Mouse (Mus musculus) kidney, postnatal 0 days (tissue): Measurements from ENCODE around the gene Tsc22d3. TPM values are rescaled to one million over a fixed set of nuclear protein-coding genes. Genes with fewer than 3 reads are reported as not detected.
A peak's percentile ranks its signal among the peaks of the same experiment; 100 is the strongest.

Experiments
- ATAC-seq: fragments of 200-750 bp; cut with Nextera tagmentation; replicated peaks from 2 replicates; pipeline ENCODE4 v1.8.0; 2017; ENCODE audit warnings: low read depth, moderate number of reproducible peaks, moderate TSS enrichment, moderate library complexity; ENCODE audit not compliant: low FRiP score
- DNase-seq: peaks from one replicate; pipeline ENCODE4 v3.0.0-alpha.2; 2016; ENCODE audit warnings: low spot score
- H3K27ac ChIP-seq: fragments of 300-500 bp; sonication (generic); 2 replicates; pipeline ENCODE4 v1.5.1; 2014; ENCODE audit warnings: mild to moderate bottlenecking
- H3K27me3 ChIP-seq: fragments of 300-500 bp; sonication (generic); 2 replicates; pipeline ENCODE4 v1.6.1; 2014; ENCODE audit warnings: low read length, mixed read lengths; ENCODE audit not compliant: insufficient read depth
- H3K36me3 ChIP-seq: fragments of 300-500 bp; sonication (generic); 2 replicates; pipeline ENCODE4 v1.6.1; 2014; ENCODE audit warnings: low read length, mixed read lengths; ENCODE audit not compliant: insufficient read depth
- H3K4me1 ChIP-seq: fragments of 300-500 bp; sonication (generic); replicated peaks from 2 replicates; pipeline ENCODE4 v1.6.1; 2014; ENCODE audit warnings: antibody characterized with exemption, low read length, mixed read lengths; ENCODE audit not compliant: insufficient read depth
- H3K4me2 ChIP-seq: fragments of 300-500 bp; sonication (generic); 2 replicates; pipeline ENCODE4 v1.6.1; 2014; ENCODE audit warnings: mild to moderate bottlenecking, low read length, moderate library complexity, mixed read lengths
- H3K4me3 ChIP-seq: fragments of 300-500 bp; sonication (generic); replicated peaks from 2 replicates; pipeline ENCODE4 v1.5.1; 2014; ENCODE audit warnings: low read depth, low read length
- H3K9ac ChIP-seq: fragments of 300-500 bp; sonication (generic); 2 replicates; pipeline ENCODE4 v1.6.1; 2014; ENCODE audit warnings: low read depth, low read length
- H3K9me3 ChIP-seq: fragments of 300-500 bp; sonication (generic); replicated peaks from 2 replicates; pipeline ENCODE4 v1.6.1; 2016; ENCODE audit warnings: low read length, inconsistent platforms, mixed read lengths
- CTCF ChIP-seq: IDR thresholded peaks from 2 replicates; pipeline ENCODE4 v1.5.1; 2016; ENCODE audit warnings: antibody characterized with exemption, low read depth, mild to moderate bottlenecking, moderate library complexity
- WGBS: fragments of 180-500 bp; shearing (Covaris S2); extraction: QIAGEN DNeasy Blood & Tissue Kit; methylation state at CpG from one replicate; pipeline ENCODE4 v1.1.7; 2014; 5-methylcytosine and 5-hydroxymethylcytosine counted together
- polyA plus RNA-seq: library from polyadenylated mRNA; unstranded; fragments of >200 nt; fragmentation: Nextera tagmentation; extraction: Ambion mirVana; gene quantifications from 2 replicates; pipeline ENCODE4 v1.2.1, GENCODE M21; 2015

Tsc22d3 gene
- polyA plus RNA-seq, 1 experiment from 2014 or later = 88.0 TPM

- WGBS = 59% methylated on average over 1 of the region's 1 CpGs
These were observed 30.9 kb downstream of the Tsc22d3 start for GRCm38 (mm10) chrX:140569595-140569994.

DNA sequence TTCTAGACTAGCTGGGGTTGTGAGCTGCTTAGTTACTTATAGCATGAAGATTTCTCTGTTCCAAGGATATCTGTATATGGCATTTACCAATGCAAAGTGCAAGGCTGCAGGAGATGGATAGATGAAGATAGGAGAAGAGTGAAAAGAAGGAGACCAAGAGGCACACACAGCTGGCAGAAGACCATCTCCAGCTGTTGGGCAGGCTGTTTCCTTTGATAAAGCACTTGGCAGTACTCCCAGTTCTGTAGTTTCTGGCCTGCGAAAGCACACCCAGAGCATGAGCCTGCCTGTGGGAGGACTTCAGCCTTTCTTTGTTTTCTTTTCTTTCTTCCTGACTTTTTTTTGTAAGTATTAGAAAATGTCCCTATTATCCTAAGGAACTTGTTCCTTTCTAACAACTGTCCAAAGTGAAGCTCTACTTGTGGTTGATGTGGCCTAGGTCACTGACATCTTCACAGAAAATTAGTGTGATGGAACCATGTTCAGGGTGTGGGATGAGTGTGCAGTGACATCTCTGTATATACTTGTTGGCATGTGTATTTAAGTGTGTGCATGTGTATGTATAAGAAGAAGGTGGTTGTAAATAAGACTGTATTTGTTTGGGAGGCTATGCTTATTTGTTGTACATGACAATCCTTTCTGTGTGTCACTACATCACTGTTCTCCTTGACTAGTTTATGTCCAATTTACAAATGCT is 32.6 kb downstream of the Tsc22d3 start:
- no peak overlapping the region for H3K4me2 ChIP-seq
- H3K27me3 ChIP-seq = no peaks in the 10 kb centered on the region
- H3K4me1 ChIP-seq = no peaks in the 10 kb centered on the region
- DNase-seq = peak; percentile 33
- H3K9me3 ChIP-seq = no peaks in the 10 kb centered on the region
- 43% methylated on average over 1 of the region's 1 CpGs for WGBS
- H3K27ac ChIP-seq = no peak overlapping the region
- TF ChIP-seq CTCF = no peak
- no peaks in the 10 kb centered on the region for H3K36me3 ChIP-seq
- H3K9ac ChIP-seq = no peak overlapping the region
- no peak overlapping the region for H3K4me3 ChIP-seq
- ATAC-seq = no peak

More at GRCm38 (mm10) chrX:140569595-140569994, 30.9 kb downstream of the Tsc22d3 start:
- no peak for TF ChIP-seq CTCF
- no peak overlapping the region for H3K9ac ChIP-seq
- no peaks in the 10 kb centered on the region for H3K4me1 ChIP-seq
- no peaks in the 10 kb centered on the region for H3K9me3 ChIP-seq
- no peaks in the 10 kb centered on the region for H3K36me3 ChIP-seq
- DNase-seq (no peak), ATAC-seq (no peak)
- no peak overlapping the region for H3K4me3 ChIP-seq
- no peaks in the 10 kb centered on the region for H3K27me3 ChIP-seq
- no peak overlapping the region for H3K27ac ChIP-seq
- H3K4me2 ChIP-seq = no peak overlapping the region

- ATAC-seq (no peak), DNase-seq (no peak)
- 76% methylated on average over 2 of the region's 2 CpGs for WGBS
- Histone ChIP-seq H3K4me1 (no peaks in the 10 kb centered on the region), H3K9me3 (no peaks in the 10 kb centered on the region), H3K27me3 (no peaks in the 10 kb centered on the region), H3K36me3 (no peaks in the 10 kb centered on the region), H3K4me3 (no peak overlapping the region), H3K9ac (no peak overlapping the region), H3K27ac (no peak overlapping the region), H3K4me2 (no peak overlapping the region)
- TF ChIP-seq CTCF = no peak
These were observed 34.7 kb downstream of the Tsc22d3 start for GRCm38 (mm10) chrX:140565759-140566158.

DNA sequence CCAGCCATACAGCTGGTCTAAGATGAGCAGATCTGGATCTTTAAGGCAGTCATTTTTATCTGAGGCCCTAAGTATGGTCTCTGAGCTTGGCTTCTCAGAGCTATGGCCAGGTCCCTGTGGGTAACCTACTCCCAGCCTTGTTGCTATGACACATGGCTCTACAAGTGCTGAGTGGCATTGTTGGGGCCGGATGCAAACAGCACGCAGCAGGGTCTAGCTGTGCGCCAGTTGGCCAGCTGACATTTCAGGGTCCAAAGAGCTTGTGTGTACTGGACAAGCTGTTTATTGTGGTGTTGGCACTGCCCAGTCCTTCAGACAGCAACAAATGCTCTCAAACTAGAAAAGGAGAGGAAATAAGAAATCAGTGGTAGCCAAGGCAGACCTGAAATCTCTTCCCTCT is 35.2 kb downstream of the Tsc22d3 start:
- no peak overlapping the region for H3K4me3 ChIP-seq
- no peak overlapping the region for H3K27ac ChIP-seq
- DNase-seq = no peak
- H3K9ac ChIP-seq = no peak overlapping the region
- no peaks in the 10 kb centered on the region for H3K4me1 ChIP-seq
- H3K27me3 ChIP-seq = no peaks in the 10 kb centered on the region
- no peaks in the 10 kb centered on the region for H3K9me3 ChIP-seq
- no peaks in the 10 kb centered on the region for H3K36me3 ChIP-seq
- H3K4me2 ChIP-seq = no peak overlapping the region
- no peak for TF ChIP-seq CTCF
- 93% methylated on average over 3 of the region's 3 CpGs for WGBS
- ATAC-seq = no peak

- H3K4me3 ChIP-seq = no peak overlapping the region
- ATAC-seq = no peak
- no peak overlapping the region for H3K4me2 ChIP-seq
- no peaks in the 10 kb centered on the region for H3K36me3 ChIP-seq
- DNase-seq = no peak
- no peak overlapping the region for H3K9ac ChIP-seq
- H3K9me3 ChIP-seq = no peaks in the 10 kb centered on the region
- no peak overlapping the region for H3K27ac ChIP-seq
- no peaks in the 10 kb centered on the region for H3K4me1 ChIP-seq
- no peak for TF ChIP-seq CTCF
- 73% methylated on average over 1 of the region's 1 CpGs for WGBS
- no peaks in the 10 kb centered on the region for H3K27me3 ChIP-seq
These were observed 35.7 kb downstream of the Tsc22d3 start for GRCm38 (mm10) chrX:140564777-140565176.

DNA sequence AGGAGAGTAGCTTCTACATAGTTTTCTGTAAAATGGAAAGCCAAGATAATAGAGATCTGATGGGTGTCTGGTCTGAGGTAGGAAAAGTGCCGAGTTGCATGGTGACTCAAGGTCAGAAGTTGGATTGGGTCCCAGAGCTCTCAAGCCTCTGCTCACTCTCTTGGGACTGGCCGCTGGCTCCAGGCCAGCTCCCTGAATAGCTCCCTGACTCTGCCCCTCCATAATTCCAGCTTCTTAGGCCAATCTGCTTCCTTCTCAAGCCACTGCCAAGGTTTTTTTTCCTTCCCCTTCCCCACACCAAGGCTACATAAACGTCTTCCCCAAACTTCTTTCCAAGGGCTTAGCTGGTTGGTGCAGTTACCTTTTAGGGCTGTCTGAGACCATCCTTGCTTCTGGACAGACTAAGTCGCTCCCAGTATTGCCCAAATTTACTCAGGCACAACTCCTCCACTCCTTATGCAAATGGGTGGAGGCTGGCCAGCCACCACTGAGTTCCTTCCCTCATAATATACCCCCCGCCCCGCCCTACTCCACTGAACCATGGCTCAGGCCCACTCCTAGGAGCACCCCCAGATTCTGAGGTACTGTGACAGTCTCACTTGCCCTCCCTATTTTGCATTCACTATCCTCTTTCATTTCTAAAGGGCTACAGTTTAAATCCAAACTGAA is 42.1 kb downstream of the Tsc22d3 start:
- Histone ChIP-seq H3K4me1 (no peaks in the 10 kb centered on the region), H3K27ac (no peak overlapping the region), H3K9ac (no peak overlapping the region), H3K4me3 (no peak overlapping the region), H3K9me3 (no peaks in the 10 kb centered on the region), H3K27me3 (0 out of 2 replicates have a peak, but pooled peaks cover 3% of the 10 kb centered on the region), H3K36me3 (no peaks in the 10 kb centered on the region), H3K4me2 (no peak overlapping the region)
- 64% methylated on average over 6 of the region's 6 CpGs for WGBS
- TF ChIP-seq CTCF = no peak
- no peak for ATAC-seq
- peak; percentile 58 for DNase-seq
